Mouse (Mus musculus): ENCODE measurements around the gene Pcbp1.
"Not testable (repeated sequence)": the region's sequence is repeated elsewhere in the genome, so short reads cannot be mapped to it uniquely, and the experiment has no call there.

The Pcbp1 gene

DNA sequence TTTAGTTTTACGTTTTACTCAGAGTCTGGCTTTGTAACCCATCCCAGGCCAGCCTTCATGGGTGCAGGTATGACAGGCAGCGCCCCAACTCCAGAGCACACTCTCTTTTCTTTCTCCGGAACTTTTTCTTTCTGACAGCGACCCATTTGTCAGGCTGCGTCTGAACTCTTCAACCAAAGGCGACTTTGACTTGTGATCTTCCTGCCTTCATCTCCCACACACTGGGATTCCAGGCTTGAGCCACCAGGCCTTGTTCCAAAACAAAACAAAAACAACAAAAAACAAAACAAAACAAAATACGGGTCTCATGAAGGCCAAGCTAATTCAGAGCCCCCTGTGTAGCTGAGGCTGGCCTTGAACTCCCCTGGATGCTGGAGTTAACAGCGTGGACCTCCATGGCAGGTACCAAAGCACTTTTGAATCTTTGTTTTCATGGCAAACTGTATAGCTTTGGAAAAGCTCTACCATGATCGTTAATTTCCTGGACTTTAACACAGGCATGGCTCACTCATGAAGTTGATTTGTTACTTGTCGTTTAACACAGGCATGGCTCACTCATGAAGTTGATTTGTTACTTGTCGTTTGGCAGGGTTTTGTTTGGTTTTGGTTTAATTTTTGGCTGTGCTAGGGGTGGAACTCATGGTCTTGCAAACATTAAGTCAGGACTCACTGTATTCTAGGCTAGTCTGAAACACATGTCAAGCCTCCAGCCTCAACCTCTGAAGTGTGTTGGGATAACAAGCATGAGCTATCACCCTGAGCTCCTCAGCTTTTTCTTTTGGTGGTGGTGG, 28.0 kb downstream of the Pcbp1 start:
- in situ Hi-C loops (cut with MboI; ENCODE audit: low pct_unique_long_range_greater_than_20kb in 1 of 2, low sequenced_read_pairs in 2 of 2, unreplicated experiment in 1 of 2): no loop called here

DNA sequence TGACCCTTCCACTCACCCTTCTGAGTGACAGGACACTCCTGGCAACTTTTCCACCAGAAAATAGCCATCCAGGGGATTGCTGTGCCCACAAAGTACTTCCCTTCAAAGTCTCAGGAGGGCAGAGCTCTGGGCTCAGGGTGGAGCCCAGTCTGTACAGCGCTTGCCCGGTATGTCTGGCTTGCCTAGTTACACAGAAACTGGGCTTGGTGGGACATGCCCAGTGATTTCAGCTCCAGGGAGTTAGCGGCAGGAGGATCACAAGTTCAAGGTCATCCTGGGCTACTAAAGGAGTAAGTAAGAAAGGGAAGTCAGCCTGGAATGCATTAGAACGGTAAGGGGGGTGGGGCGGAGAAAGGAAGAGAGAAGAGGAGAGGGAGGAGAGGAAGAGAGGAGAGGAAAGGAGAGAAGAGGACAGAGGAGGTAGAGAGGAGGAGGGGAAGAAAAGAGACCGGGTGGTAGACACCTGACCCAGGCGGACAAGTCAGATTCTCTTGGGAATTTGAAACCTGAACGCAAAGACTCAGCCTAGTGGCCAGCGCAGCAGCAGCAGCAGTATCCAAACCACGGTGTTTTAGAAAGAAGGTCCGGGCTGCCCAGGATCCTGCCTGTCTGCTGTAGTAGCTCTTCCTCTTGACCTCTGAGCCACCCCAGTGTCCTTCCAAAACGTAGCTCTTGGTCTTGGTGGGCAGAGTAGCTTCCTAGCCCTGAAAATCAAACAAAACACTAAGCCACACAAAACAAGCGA, 28.9 kb downstream of the Pcbp1 start:
- in situ Hi-C loops (cut with MboI; ENCODE audit: low pct_unique_long_range_greater_than_20kb in 1 of 2, low sequenced_read_pairs in 2 of 2, unreplicated experiment in 1 of 2): no loop called here

DNA sequence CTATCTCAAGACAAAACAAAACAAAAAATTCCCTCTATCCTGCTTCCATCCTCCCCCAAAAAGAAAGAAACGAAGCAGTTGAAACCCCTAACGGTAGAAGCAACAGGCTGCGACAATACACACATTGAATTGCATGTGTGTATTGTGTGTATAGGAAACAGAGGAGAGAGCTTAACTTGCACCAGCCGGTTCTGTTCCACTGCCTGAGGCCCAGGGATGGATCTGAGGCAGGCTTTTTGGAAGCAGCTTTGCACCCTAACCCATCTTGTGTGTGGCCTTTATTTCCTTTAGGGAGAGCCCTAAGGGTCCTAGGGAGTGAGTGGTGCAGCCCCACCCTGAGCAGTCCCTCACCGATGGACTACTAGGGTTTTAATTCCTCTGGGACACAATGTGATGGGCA, 29.5 kb downstream of the Pcbp1 start:
- in situ Hi-C loops (cut with MboI; ENCODE audit: low pct_unique_long_range_greater_than_20kb in 1 of 2, low sequenced_read_pairs in 2 of 2, unreplicated experiment in 1 of 2): no loop called here

GRCm38 (mm10) chr6:86496127-86496526, 30.0 kb downstream of the Pcbp1 start:
- in situ Hi-C loops (cut with MboI; ENCODE audit: low pct_unique_long_range_greater_than_20kb in 1 of 2, low sequenced_read_pairs in 2 of 2, unreplicated experiment in 1 of 2): no loop called here

DNA sequence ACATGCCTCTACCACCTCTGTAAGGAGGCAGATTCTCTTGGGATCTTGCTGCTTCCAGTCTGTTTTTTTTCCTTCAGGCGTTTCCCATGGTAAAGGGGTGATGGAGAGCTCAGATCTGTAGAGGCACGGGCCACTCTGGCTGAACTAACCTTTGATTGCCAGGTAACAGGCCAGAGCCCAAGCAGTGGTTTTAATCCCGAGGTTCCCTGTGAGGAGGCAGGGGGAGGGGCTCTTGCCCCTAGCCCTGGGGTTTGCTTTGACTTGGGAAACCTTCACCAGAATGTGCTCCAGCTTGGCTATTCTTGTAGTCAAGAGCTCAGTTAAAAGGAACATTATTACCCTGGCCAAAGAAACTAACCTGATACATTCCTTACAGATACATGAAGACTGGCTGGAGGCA, 30.5 kb downstream of the Pcbp1 start:
- in situ Hi-C loops (cut with MboI; ENCODE audit: low pct_unique_long_range_greater_than_20kb in 1 of 2, low sequenced_read_pairs in 2 of 2, unreplicated experiment in 1 of 2): no loop called here

DNA sequence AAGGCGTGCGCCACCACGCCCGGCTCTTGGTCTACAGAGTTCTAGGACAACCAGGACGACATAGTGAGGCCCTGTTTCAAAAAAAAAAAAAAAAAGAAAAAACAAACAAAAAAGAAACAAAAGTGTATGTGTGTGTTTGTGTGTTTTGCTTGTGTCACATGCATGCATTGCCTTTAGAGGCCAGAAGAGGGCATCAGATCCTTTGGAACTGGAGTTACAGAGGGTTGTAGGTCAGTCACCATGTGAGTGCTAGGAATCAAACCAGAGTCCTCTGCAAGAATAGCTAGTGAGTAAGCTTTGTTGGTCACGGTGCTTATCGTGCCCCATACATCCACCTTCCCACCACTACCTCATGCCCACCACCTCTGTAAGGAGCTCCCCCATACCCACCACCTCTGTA, 31.4 kb downstream of the Pcbp1 start:
- in situ Hi-C loops (cut with MboI; ENCODE audit: low pct_unique_long_range_greater_than_20kb in 1 of 2, low sequenced_read_pairs in 2 of 2, unreplicated experiment in 1 of 2): no loop called here

DNA sequence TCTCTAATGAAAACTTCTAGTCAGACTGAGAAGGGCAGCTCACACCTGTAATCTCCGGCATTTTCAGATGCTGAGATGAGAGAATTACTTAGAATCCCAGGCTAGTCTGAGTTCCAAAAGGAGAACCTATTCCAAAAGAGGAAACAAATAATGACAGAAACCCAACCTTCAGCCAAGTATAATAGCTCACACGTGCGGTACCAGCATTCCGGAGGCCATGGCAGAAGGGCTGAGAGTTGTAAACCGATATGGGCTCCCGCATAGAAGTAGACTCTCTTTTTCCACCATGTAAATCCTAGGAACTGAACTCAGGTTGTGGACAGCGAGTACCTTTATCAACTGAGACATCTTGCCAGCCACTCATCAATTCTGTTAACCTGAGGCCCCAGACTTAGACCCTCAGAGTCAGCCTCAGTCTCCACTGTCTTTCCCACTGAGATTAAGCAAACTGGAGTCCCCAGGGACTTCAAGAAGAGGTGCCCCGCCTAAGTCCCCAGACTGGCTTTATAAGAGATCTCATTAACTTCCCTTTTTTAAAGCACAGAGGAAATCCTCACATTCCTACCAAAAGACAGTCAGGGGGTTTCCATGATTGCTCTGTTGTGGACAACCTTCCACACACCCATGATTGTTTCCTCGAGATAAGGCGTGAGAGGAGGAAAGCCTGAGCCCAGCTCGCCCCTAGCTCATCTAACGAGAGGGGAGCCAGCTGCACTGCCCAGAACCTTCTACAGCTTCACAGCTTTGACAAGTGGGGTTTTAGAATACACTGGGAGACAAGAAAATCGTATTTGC, 32.5 kb downstream of the Pcbp1 start:
- in situ Hi-C loops (cut with MboI; ENCODE audit: low pct_unique_long_range_greater_than_20kb in 1 of 2, low sequenced_read_pairs in 2 of 2, unreplicated experiment in 1 of 2): no loop called here

- in situ Hi-C loops (cut with MboI; ENCODE audit: low pct_unique_long_range_greater_than_20kb in 1 of 2, low sequenced_read_pairs in 2 of 2, unreplicated experiment in 1 of 2): not testable (repeated sequence)
Measured at GRCm38 (mm10) chr6:86490413-86490812, 35.7 kb downstream of the Pcbp1 start.

DNA sequence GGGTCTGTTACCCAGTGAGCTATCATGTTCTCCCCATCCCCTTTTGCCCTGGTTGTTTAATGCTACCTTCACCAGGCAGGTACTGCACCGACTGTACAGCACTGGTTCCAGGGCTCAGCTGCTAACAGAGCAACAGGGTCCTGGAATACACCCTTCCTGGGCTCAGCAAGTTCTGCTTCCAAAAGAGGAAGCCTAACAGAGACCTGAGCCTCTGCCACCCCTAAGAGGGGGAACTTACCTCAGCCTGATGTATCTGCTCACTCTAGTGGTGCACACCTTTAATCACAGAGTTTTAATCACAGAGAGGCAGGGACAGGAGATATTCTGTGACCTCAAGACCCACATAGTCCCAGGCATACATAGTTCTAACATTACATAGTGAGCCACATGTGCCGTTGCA, 36.2 kb downstream of the Pcbp1 start:
- in situ Hi-C loops (cut with MboI; ENCODE audit: low pct_unique_long_range_greater_than_20kb in 1 of 2, low sequenced_read_pairs in 2 of 2, unreplicated experiment in 1 of 2): no loop called here

DNA sequence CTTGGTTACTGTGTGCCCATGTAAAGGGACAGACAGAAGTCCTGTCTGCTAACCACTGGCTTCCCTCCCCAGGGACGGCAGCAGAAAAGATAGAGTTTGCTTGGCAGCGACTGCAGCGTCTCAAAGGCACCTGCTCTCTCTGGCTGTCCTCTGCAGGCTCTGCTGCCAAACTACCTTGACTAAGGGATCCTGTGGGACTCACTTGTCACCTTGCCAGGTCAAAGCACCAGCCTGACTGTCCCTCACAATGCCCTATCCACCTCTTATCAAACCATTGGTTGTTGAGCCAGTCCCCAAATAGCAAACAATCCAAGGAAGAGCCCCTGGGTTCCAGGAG, 38.0 kb downstream of the Pcbp1 start:
- in situ Hi-C loops (cut with MboI; ENCODE audit: low pct_unique_long_range_greater_than_20kb in 1 of 2, low sequenced_read_pairs in 2 of 2, unreplicated experiment in 1 of 2): no loop called here

GRCm38 (mm10) chr6:86487358-86488148, 38.6 kb downstream of the Pcbp1 start:
- in situ Hi-C loops (cut with MboI; ENCODE audit: low pct_unique_long_range_greater_than_20kb in 1 of 2, low sequenced_read_pairs in 2 of 2, unreplicated experiment in 1 of 2): no loop called here

DNA sequence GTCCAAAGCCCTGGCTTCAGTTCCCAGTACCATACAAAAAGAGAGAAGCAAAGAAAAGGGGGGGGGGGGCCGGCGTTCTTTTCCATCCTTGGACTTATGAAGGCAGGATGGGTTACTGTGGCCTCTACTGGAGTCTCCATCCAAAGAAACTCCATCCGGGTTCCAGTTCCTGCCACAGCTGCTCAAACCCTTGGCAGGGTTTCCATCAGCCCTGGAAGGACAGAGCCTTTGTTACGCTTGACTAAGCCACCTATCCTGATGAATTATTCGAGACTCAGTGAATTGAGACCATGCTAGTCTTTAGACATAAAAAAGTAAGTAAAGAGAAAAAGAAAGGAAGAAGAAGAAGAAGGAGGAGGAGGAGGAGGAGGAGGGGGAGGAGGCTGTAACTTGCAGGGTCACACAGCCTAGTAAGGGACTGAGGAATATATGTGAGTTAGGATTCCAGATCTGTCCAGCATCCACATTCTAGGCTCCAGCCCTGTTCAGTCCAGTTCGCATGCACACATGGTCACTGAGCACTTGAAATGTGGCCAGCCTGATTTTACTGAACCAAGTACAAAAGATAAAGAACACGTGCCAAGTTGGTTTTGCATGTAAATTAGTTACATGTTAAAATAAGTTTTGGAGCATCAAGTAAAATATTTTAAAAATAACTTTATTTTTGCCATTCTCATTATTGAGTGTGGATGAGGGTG, 40.0 kb downstream of the Pcbp1 start:
- in situ Hi-C loops (cut with MboI; ENCODE audit: low pct_unique_long_range_greater_than_20kb in 1 of 2, low sequenced_read_pairs in 2 of 2, unreplicated experiment in 1 of 2): no loop called here

DNA sequence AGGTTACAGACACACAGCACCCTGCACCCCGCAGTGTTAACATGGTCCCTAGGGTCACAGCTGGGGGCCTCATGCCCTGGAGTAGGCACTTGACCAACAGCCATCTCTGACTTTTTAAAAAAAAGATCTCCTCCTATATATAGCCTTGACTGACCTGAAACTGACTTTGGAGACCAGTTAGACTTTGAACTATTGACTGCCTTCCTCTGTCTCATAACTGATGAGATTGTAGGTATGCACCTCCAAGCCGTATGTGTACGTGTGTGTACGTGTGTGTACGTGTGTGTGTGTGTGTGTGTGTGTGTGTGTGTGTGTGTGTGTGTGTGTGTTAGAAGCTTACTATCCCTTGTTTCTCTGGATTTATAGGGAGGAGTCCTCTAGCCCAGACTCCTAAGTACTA, 44.2 kb downstream of the Pcbp1 start:
- in situ Hi-C loops (cut with MboI; ENCODE audit: low pct_unique_long_range_greater_than_20kb in 1 of 2, low sequenced_read_pairs in 2 of 2, unreplicated experiment in 1 of 2): no loop called here

- in situ Hi-C loops (cut with MboI; ENCODE audit: low pct_unique_long_range_greater_than_20kb in 1 of 2, low sequenced_read_pairs in 2 of 2, unreplicated experiment in 1 of 2): no loop called here
Measured at GRCm38 (mm10) chr6:86480189-86480831, 45.8 kb downstream of the Pcbp1 start.

DNA sequence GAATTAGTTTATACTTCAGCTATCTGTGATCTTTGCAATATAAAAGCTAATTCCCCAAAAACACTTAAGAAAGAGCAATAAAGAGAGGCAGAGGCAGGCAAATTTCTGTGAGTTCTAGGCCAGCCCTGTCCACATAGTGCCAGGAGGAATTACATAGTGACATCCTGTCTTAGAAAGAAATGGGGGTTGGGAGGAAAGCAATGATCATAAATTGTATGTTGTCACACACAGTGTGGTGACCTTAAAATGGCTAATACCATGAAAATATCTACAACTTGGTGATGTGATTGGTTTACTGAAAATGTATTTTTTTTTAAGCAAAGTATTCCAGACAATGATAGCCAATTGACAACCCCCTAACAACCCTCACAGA, 46.3 kb downstream of the Pcbp1 start:
- in situ Hi-C loops (cut with MboI; ENCODE audit: low pct_unique_long_range_greater_than_20kb in 1 of 2, low sequenced_read_pairs in 2 of 2, unreplicated experiment in 1 of 2): no loop called here

- in situ Hi-C loops (cut with MboI; ENCODE audit: low pct_unique_long_range_greater_than_20kb in 1 of 2, low sequenced_read_pairs in 2 of 2, unreplicated experiment in 1 of 2): no loop called here
Measured at GRCm38 (mm10) chr6:86479311-86479710, 46.8 kb downstream of the Pcbp1 start.

- in situ Hi-C loops (cut with MboI; ENCODE audit: low pct_unique_long_range_greater_than_20kb in 1 of 2, low sequenced_read_pairs in 2 of 2, unreplicated experiment in 1 of 2): no loop called here
Measured at GRCm38 (mm10) chr6:86476931-86477330, 49.2 kb downstream of the Pcbp1 start.

Data from mouse embryonic stem cell (cell line).